Mouse (Mus musculus): Measurements from ENCODE around the gene Sdad1.

Sdad1 gene

GRCm38 (mm10) chr5:92312046-92312715, 1.9 kb upstream of the Sdad1 start:
- peak; percentile 94 for DNase-seq (ENCODE audit: low read depth)

GRCm38 (mm10) chr5:92304291-92304690, 6.0 kb downstream of the Sdad1 start:
- DNase-seq (ENCODE audit: low read depth), result no peak

GRCm38 (mm10) chr5:92302149-92302840, 8.0 kb downstream of the Sdad1 start:
- no peak for DNase-seq (ENCODE audit: low read depth)

GRCm38 (mm10) chr5:92294525-92294924, 15.8 kb downstream of the Sdad1 start:
- no peak for DNase-seq (ENCODE audit: low read depth)

- no peak for DNase-seq (ENCODE audit: low read depth)
These were observed 18.4 kb downstream of the Sdad1 start for GRCm38 (mm10) chr5:92291652-92292414.

- no peak for DNase-seq (ENCODE audit: low read depth)
These were observed 22.4 kb downstream of the Sdad1 start for GRCm38 (mm10) chr5:92287840-92288239.

- no peak for DNase-seq (ENCODE audit: low read depth)
These were observed 27.2 kb downstream of the Sdad1 start for GRCm38 (mm10) chr5:92283107-92283506.

GRCm38 (mm10) chr5:92282571-92282970, 27.7 kb downstream of the Sdad1 start:
- DNase-seq (ENCODE audit: low read depth), result no peak

- DNase-seq (ENCODE audit: low read depth), result peak; percentile 20
These were observed 31.2 kb downstream of the Sdad1 start for GRCm38 (mm10) chr5:92278942-92279537.

GRCm38 (mm10) chr5:92277437-92278394, 32.6 kb downstream of the Sdad1 start, which contains the start of gene Naaa:
Naaa (minus strand) TSS chr5:92278170.
- DNase-seq (ENCODE audit: low read depth), result peak; percentile 86

GRCm38 (mm10) chr5:92270496-92270895, 39.8 kb downstream of the Sdad1 start:
- no peak for DNase-seq (ENCODE audit: low read depth)

- DNase-seq (ENCODE audit: low read depth), result no peak
These were observed 46.4 kb downstream of the Sdad1 start for GRCm38 (mm10) chr5:92263761-92264359.

GRCm38 (mm10) chr5:92262646-92263045, 47.6 kb downstream of the Sdad1 start:
- DNase-seq (ENCODE audit: low read depth), result no peak

- no peak for DNase-seq (ENCODE audit: low read depth)
These were observed 54.1 kb downstream of the Sdad1 start, which contains the start of gene Ppef2 for GRCm38 (mm10) chr5:92256218-92256617. Ppef2 (minus strand) TSS chr5:92256278.

- DNase-seq (ENCODE audit: low read depth), result no peak
These were observed 55.8 kb downstream of the Sdad1 start for GRCm38 (mm10) chr5:92254476-92254875.

GRCm38 (mm10) chr5:92252797-92253343, 57.4 kb downstream of the Sdad1 start:
- DNase-seq (ENCODE audit: low read depth), result no peak

- DNase-seq (ENCODE audit: low read depth), result no peak
These were observed 58.2 kb downstream of the Sdad1 start for GRCm38 (mm10) chr5:92252031-92252430.

GRCm38 (mm10) chr5:92248614-92249013, 61.7 kb downstream of the Sdad1 start:
- no peak for DNase-seq (ENCODE audit: low read depth)

GRCm38 (mm10) chr5:92245483-92245882, 64.8 kb downstream of the Sdad1 start:
- DNase-seq (ENCODE audit: low read depth), result peak; percentile 45

GRCm38 (mm10) chr5:92244900-92245299, 65.4 kb downstream of the Sdad1 start:
- no peak for DNase-seq (ENCODE audit: low read depth)
